Mouse (Mus musculus) cerebellum, adult 9-11 months (tissue): ENCODE data around the gene Rpl3l.
"Not testable (repeated sequence)": the region's sequence is repeated elsewhere in the genome, so short reads cannot be mapped to it uniquely, and the experiment has no call there.

ENCODE experiments used
- DNase-seq: peaks from one replicate; pipeline ENCODE4 v3.0.0; 2022

The Rpl3l gene

DNA sequence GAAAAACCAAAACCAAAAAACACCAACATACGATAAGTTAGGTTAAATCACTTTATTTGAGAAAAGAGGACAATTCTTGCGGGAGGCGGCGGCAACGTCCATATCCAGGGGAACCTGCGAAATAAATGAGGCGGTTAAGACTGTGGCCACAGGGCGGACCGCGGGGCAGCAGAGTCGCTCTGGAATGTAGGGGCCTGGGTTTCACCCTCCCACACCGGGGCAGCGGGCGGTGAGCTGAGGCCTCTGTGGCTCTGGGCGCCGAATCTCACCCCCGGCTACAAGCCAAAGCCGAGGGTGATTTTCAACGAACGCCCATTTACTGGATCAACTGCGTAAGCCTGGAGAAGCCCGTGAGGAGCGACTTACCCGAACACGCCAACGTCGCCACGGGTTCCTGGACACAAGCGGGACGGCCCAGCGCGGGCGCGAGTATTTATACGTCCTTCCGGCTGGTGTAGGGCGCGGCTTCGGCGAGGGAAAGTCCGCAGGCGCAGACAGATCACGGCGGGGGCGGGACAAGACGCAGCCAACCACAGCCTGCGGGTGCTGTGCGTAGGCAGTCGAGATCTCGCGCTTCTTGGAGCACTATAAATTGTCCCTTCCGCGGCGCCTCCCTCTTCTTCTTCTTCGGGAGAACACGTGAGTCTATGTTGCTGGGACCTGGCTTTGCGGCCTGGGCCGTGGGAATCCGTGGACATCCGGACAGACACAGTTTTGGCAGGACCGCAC, 8.0 kb upstream of the Rpl3l start:
- DNase-seq: peak; percentile 99

DNA sequence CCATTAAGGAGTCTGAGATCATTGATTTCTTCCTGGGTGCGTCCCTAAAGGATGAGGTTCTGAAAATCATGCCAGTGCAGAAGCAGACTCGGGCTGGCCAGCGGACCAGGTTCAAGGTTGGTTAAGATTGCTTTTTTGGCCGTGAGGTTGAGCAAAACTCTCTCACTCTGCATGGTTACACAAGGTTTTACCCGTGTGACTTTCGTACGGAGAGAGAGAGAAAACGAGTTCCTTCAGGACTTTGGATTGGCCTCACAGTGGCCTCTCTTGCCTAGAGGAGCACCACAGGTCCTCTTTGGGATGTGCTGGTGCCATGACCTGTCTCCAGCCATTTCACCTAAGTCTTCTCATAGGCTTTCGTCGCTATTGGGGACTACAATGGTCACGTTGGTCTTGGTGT, 7.0 kb upstream of the Rpl3l start:
- peak; percentile 31 for DNase-seq

DNA sequence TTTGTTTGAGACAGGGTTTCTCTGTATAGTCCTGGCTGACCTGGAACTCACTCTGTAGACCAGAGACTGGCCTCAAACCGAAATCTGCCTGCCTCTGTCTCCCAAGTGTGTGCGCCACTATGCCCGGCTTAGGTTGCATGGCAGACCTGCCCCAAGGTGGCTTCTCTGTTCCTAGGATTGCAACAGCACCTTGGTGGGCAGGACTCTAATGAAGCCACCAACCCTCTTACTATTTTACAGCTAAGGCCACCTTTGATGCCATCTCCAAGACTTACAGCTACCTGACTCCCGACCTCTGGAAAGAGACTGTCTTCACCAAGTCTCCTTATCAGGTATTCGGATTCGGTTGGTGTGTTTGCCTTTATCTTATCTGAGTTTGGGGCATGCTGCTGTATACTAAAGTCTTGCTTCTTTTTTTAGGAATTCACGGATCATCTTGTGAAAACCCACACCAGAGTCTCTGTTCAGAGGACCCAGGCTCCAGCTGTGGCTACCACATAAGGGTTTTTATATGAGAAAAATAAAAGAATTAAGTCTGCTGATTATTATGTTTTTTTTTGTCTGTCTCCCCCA, 6.2 kb upstream of the Rpl3l start:
- DNase-seq: not testable (repeated sequence)

DNA sequence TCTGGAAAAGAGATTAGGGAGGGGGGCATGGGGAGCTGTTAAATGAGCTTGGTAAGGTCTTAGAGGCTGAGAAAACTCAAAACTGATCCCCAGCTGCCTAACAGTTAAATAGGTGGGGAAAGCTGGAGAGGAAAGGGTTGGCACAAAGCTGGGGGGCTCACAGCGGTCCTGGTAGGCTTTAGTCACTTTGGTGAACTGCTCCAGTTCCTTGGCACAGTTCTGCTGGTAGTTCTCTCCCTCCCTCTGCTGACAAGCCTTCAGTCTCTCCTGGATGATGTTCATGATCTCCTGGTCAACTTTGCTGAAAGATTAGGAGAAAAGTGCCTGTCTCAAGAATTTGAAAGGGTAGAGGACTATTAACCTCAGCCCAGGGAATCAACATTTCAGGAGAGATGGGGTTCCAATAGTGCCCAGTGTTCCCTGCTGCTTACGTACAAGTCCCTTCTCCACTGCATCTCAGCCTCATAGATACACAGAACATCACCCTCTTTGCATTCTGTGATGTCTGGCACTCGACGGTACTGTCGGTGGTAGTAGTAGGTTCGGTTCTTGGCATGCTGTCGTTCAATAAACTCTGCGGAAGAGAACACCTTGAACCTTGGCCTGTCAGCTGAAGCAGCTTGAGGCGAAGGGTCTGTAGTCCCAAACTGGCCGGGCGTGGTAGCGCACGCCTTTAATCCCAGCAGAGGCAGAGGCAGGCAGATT, 5.2 kb upstream of the Rpl3l start:
- no peak for DNase-seq

DNA sequence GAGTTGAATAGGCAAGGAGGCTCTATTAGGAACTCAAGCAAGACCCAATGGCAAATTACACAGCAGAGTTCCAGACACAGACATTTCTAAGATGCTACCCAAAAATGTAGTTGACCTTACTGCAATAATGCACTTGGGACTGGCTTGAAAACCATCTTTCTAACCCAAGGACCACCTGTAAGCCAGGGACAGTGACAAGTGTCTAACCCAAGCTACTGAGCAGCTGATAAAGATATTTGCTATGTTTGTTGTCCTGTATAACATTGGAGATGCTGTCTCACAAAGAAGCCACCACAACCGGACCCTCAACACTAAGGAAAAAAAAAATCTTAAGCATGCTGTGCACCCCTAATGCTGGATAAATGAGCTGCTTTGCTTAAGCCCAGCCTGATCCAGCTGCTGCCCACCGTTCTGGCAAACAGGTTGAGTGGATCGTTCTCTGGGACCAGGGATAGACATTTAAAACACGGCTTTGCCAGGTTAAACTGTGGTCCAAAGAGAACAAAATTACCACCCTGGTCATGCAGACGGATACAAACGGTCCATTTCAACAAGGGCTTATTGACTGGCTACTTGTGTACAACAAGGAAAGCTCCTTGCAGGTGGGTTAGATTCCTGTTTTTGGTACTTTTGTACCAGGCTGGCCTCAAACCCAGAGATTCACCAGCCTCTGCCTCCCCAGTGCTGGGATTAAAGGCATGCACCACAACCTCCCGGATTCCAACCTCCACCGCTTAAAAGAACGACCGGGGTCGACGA, 4.3 kb upstream of the Rpl3l start:
- DNase-seq: no peak

DNA sequence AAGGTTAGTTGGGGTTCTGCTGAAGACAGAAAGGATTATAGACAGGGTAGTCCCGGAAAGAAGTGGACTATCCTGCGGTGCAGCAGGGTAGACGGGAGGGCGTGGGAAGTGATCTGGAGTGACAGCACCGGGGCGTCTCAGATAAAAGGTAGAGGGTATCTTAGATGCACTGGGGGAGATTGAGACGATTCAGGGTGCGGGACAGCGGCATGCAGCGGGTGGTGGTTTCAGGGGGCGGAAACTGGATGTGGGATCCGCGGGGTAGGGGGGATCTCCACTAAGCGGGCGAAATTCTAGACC, 3.8 kb upstream of the Rpl3l start:
- DNase-seq: no peak

DNA sequence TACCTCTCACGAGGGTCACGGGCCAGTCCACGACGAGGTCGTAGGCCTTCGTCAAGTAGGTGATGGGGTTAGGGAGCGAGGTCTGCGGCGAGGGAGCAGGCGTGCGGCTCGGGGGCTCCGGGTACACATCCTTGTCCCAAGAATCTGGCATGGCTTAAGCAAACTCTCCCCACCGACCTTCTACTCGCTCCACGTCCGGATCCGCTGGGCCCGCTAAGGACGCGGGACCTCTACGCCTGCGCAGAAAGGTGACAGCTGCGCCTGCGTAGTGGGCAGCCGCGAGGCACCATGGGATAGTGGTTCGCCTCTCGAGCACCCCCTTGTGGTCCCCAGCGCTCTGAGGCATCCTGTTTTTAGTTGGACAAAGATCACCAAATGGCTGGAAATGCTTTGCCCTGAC, 3.4 kb upstream of the Rpl3l start, which contains the start of gene Ndufb10:
Gene Ndufb10, minus strand, starts transcription at position 295 of the 400 bp plus-strand sequence.
- DNase-seq: peak; percentile 94

DNA sequence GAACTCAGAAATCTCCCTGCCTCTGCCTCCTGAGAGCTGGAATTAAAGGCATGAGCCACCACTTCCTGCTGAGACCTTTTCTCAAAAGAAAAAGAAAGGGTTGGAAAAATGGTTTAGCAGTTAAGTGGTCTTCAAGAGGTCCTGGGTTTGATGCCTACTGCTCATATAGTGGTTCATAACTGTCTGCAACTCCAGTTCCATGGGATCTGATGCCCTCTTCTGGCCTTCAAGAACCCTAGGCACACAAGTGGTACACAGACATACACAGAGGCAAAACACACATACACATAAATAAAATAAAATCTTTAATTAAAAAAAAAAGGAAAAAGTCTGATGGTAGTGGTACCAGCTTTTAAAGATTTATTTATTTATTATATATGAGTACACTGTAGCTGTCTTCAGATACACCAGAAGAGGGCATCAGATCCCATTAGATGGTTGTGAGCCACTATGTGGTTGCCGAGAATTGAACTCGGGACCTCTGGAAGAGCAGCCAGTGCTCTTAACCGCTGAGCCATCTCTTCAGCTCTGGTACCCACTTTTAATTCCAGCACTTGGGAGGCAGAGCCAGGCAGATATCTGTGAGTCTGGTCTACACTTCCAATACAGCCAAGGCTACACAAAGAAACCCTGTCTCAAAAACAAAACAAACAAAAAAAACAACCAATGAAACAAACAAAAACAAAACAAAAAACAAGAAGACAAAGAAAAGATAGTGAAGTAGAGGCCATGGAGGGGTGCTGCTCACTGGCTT, 1.8 kb upstream of the Rpl3l start:
- no peak for DNase-seq

DNA sequence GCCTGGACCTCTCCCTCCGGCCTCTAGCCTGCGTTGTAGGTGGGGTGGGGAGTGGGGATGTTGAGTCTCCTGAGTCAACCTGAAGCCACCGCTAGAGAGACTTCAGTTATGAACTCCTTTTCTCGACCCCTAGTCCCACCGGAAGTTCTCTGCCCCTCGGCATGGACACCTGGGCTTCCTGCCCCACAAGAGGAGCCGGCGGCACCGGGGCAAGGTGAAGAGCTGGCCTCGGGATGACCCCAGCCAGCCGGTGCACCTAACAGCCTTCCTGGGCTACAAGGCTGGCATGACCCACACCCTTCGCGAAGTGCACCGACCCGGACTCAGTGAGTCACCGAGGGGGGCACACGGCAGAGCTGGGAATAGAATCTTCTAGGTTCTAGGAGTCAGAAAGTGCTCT, 564 bp downstream of the Rpl3l start:
- no peak for DNase-seq

DNA sequence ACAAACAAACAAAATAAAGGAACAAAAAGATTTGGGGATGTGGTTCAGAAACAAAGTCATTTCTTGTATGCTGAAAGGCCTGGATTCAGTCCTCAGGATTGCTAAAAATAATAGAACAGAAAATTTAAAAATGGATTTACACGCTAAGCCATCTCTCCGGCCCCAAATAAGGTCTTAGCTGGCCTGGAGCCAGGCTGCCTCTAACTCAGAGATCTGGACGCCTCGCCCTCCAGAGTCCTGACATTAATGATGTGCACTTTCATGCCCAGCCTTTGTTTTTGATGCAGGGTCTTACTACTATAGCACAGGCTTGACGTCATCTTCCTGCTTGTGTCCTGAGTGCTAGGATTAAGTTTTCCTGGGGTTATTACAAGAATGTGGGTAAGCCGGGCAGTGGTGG, 1.4 kb downstream of the Rpl3l start:
- DNase-seq: no peak

DNA sequence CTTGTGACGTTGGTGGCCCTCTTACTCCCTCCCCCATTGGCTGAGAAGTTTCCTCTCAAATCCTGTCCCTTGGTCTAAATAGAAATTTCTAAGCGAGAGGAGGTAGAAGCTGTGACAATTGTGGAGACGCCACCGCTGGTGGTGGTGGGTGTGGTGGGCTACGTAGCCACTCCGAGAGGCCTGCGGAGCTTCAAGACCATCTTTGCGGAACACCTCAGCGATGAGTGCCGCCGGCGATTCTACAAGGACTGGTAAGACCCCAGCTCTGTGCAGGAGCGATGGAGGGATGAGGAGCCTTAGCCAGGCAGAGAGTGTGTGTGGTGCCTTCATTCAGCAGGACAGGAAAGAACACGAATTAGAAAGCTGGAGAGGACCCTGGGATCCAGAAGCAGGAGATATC, 3.2 kb downstream of the Rpl3l start:
- no peak for DNase-seq

DNA sequence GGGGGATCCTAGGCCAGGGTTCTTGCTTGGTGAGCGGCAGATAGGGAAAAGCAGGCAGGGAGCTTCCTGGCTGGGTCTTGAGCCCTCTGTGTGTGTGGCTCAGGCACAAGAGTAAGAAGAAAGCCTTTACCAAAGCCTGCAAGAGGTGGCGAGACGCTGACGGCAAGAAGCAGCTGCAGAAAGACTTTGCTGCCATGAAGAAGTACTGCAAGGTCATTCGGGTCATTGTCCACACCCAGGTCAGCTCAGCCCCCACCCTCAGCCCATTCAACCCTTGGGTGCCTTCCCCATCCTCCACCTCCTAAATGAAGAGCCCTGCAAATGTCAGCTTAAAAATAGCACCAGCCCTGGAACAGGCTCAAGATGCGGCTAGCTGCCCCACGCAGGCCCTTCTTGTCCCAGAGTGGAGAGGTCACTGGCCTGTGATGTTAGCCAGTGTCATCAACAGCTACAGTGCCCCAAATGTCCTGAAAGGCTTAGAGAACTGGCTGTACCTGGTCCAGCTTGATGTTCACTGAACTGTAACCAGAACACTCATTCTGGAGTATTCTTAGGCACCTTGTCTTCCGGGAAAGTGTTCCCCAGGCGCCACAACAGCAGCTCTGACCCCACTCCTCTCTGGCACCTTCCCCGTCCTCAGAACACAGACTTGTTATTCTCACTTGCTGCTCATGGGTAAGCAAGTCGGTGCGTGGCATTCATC, 4.8 kb downstream of the Rpl3l start:
- DNase-seq: no peak

DNA sequence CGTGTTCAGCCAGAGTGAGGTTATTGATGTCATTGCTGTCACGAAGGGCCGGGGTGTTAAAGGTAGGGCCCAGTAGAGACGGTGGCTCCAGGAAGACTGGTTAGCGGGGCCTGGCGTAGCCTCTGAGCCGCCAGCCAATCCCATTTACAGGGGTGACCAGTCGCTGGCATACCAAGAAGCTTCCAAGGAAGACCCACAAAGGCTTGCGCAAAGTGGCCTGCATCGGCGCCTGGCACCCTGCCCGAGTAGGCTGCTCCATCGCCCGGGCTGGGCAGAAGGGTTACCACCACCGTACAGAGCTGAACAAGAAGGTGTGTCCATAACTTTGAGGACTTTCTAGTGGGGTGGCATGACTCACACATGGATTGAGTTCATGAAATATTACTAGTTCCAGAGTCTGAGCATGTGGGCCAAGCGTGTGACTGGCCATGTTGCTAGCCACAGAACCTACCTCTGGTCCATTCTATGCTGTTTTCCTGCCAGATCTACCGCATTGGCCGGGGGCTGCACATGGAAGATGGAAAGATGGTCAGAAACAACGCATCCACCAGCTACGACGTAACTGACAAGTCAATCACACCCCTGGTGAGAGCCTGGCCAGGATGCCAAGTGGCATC, 5.9 kb downstream of the Rpl3l start:
- DNase-seq: no peak

DNA sequence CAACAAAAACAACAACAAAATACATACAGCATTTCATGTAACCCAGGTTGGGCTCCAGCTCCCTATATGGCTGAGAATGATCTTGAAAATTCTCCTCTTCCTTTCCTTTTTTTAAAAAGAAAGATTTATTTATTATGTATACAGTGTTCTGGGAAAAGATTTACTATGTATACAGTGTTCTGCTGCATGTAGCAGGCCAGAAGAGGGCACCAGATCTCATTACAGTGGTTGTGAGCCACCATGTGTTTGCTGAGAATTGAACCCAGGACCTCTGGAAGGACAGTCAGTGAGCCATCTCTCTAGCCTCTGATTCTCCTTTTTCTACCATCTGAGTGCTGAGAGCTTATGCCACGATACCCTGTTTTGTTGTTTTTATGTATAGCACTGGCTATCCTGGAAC, 6.9 kb downstream of the Rpl3l start:
- no peak for DNase-seq

DNA sequence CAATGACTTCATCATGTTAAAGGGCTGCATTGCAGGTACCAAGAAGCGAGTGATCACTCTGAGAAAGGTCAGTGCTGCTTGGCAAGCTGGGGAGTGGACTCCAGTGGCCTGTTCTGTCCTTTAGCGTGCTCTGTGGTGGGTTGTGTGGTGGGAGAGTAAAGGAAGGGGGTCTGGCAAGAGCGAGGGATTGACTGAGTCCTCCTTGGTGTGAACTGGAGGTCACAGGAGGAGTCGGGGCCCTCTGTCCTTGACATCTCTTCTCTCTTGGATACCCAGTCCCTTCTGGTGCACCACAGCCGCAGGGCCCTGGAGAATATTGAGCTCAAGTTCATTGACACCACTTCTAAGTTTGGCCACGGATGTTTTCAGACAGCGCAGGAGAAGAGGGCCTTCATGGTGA, 7.8 kb downstream of the Rpl3l start:
- peak; percentile 32 for DNase-seq

DNA sequence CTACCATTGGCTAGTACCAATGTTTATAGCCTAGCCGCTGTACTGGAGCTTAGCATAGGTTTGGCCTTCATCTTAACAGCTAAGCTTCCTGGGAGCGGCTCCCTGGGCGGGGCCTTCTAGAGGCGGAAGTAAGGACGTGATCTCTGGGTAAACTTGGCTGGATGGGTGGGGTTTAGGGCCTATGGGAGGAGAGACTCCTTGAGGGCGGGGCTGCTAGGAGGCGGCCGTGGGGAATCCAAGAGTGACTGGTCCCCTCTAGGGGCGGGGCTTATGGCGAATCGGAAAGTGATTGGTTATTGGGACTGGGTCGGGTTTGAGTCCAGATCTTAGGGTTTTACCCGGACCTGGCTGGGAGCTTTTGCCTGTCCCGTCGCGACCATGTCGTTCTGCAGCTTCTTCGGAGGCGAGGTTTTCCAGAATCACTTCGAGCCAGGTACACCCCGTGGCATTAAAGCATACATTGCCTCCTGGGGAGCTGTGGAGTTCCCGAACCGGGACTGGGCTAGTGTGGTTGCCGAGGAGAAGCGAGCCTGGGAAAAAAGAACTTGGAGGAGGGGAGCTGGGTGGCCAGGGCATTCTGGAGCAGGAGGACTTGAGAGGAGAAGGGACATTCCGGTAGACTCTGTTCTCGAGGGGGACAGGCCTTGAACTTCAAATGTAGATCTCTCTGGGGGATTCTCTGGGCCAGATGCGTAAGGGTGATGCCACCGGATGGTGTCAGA, 8.9 kb downstream of the Rpl3l start, which contains the start of gene Msrb1:
Gene Msrb1, plus strand, starts transcription at position 313 of the 722 bp plus-strand sequence.
- DNase-seq: peak; percentile 96

DNA sequence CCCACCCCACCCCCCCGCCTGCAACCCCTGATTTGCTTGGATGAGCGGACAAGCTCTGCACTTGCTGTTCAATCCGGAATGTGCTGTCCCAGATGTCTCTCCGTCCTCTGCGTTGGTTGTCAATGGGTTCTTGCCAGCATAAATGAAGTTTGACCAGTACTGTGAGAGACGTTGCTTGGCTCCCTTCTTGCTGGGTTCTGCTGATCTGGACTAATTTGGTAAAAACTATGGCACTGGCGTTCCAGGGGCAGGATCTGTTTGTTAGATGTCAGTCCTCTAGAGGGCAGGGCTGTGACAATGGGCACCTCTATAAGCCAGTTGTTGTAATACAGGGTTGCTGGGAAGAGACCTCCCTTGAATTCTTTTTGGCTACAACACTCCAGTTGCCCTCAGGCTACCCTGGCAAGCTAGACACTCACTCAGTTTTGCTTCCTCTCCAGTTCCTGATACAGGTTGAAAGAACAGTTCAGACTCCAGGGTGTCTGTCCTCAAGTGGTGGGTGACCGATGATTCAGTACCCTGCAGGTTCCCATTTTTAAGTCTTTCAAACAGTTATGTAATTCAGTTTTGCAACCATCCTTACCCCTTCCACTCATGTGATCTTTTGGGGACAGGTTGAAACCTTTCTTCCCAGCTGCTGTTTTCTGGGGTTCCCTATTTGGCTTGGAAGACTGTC, 9.7 kb downstream of the Rpl3l start:
- DNase-seq: no peak

DNA sequence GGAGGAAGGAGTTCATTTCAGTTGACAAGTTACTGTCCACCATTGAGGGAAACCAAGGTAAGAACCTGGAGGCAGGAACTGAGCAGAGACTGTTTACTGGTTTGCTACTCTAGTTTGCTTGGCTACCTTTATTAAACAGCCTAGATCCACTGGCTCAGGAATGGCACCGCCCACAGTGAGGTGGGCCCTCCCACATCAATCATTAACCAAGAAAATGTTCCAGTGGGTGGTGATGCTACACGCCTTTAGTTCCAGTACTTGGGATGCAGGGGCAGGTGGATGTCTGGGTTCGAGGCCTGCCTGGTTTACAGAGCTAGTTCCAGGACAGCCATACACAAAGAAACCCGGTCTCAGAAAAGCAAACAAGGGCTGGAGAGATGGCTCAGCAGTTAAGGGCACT, 10.6 kb downstream of the Rpl3l start:
- no peak for DNase-seq

DNA sequence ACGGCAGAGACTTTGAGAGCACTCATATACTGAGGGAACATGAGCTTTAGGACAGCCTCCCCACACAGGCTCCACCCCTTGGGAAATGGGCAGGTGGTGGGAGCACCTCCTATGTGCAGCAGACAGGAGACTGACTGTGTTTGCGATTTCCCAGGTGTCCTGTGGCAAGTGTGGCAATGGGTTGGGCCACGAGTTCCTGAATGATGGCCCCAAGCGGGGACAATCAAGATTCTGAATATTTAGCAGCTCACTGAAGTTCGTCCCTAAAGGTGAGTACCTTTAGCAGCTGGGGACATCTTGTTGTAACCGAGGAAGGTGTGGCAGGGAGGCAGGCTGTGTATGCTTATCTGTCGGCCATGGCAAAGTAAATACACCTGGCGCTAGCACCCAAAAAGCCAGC, 12.3 kb downstream of the Rpl3l start:
- DNase-seq: no peak

DNA sequence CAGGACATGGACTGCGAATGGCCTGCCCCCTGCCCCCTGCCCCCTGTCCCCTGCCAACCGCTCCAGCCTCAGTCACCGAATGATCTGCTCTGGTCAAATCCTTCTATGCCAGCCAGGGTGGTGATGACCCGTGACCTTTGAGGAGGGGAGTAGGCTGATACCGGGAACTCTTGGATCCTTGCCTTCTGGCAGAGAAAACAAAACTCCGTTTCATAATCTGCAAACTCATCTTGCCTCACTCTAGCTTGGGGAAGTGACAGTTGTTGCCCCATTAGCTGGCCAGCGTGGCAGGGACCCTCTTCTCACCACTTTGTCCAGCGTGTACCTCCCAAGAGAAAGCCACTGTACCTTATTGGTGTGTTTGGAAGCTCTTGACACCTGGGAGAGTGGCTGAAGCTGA, 14.7 kb downstream of the Rpl3l start:
- no peak for DNase-seq

DNA sequence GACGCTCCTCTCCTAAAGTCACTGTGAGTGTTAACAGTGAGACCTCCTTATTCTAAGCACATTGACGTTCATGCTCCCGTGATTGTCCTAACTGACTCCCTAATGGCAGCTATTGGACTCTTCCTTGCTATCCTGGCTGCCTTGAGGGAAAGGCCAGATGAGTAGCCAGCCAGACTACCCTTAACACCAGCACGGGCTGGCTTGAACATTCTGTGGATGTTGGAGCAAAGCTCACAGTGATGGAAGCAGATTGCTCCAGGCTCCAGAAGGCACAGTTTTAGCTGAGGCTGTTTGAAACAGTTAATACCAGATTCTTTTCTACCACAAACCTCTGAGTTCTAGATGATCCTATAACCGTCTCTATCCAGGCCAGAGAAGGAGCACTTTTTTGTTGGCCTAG, 16.3 kb downstream of the Rpl3l start:
- no peak for DNase-seq
